Mouse (Mus musculus) cortical plate, adult 2 months (tissue): ENCODE measurements around the gene Aktip.

Source experiments
- CTCF ChIP-seq: fragments of 200-500 bp; IDR thresholded peaks from 2 replicates; pipeline ENCODE4 v1.5.1; 2011; ENCODE audit warnings: mild to moderate bottlenecking, control low read depth, low read length; ENCODE audit not compliant: insufficient read depth; ENCODE audit errors: extremely low read depth
- POLR2A ChIP-seq: fragments of 200-500 bp; IDR thresholded peaks from 2 replicates; pipeline ENCODE4 v1.6.1; 2011; ENCODE audit warnings: mild to moderate bottlenecking, low read length, control low read depth; ENCODE audit not compliant: insufficient read depth; ENCODE audit errors: extremely low read depth

- 0 out of 2 replicates have a peak, but pooled peaks have one; percentile 10 for TF ChIP-seq CTCF
- TF ChIP-seq POLR2A = no peak
Observed at GRCm38 (mm10) chr8:91154564-91154963, 45.2 kb downstream of the Aktip start.
